In genomic region chr7:112750101-112750500, GRCm38 (mm10) we compare ENCODE assay signal across 30 mouse cellular contexts.
"Had no signal": no experiment of that assay in that cellular context is flagged by ENCODE, and none has a peak within 500 bp of the region (broad histone marks: within the 10 kb centered on the region; RNA-seq: fewer than 3 reads in every experiment).

No protein-coding gene starts in this region.

- H3K27ac ChIP-seq: heart, embryonic 13.5 days; heart, embryonic 15.5 days; hindbrain, embryonic 10.5 days; hindbrain, embryonic 12.5 days; hindbrain, embryonic 13.5 days; hindbrain, embryonic 14.5 days; hindbrain, embryonic 15.5 days; hindbrain, postnatal 0 days; intestine, embryonic 15.5 days; kidney, postnatal 0 days; layer of hippocampus, adult 2 months; left cerebral cortex, adult 2 months had no signal

- H3K4me3 ChIP-seq: heart, embryonic 12.5 days; heart, embryonic 13.5 days; heart, embryonic 15.5 days; hindbrain, embryonic 10.5 days; hindbrain, embryonic 12.5 days; hindbrain, embryonic 13.5 days; hindbrain, embryonic 15.5 days; intestine, embryonic 15.5 days; kidney, embryonic 15.5 days; layer of hippocampus, adult 2 months; left cerebral cortex, adult 2 months had no signal

- DNase-seq: heart, postnatal 10 days; heart, postnatal 14 days; heart, postnatal 36 days; heart, postnatal 4 days; kidney, adult 11 months; kidney, adult 18-20 months; kidney, adult 2 months; kidney, adult 8-10 months; kidney, adult 9 months; kidney, postnatal 10 days; kidney, postnatal 14 days; kidney, postnatal 25 days; kidney, postnatal 36 days; kidney, postnatal 4 days; layer of hippocampus, adult 9-11 months; layer of hippocampus, postnatal 36 days had no signal
